Mouse (Mus musculus) heart, postnatal 25 days (tissue): ENCODE data around the gene Gnpat. TPM values are rescaled to one million over a fixed set of nuclear protein-coding genes. Genes with fewer than 3 reads are reported as not detected.

Experiments
- DNase-seq: peaks from one replicate; pipeline ENCODE4 v3.0.0; 2022; ENCODE audit warnings: low spot score
- intact Hi-C: fragments of 180-260 bp; cut with DNase I; formaldehyde crosslinking; loops from one replicate; pipeline ENCODE4 v1.15.1; 2025
- total RNA-seq, 2 experiments: library from RNA; stranded (reverse); gene quantifications; 2 replicates each; pipeline ENCODE4 v1.2.3; 2021

The Gnpat gene
- total RNA-seq: 100 to 1,000 TPM; 168 to 181 TPM

DNA sequence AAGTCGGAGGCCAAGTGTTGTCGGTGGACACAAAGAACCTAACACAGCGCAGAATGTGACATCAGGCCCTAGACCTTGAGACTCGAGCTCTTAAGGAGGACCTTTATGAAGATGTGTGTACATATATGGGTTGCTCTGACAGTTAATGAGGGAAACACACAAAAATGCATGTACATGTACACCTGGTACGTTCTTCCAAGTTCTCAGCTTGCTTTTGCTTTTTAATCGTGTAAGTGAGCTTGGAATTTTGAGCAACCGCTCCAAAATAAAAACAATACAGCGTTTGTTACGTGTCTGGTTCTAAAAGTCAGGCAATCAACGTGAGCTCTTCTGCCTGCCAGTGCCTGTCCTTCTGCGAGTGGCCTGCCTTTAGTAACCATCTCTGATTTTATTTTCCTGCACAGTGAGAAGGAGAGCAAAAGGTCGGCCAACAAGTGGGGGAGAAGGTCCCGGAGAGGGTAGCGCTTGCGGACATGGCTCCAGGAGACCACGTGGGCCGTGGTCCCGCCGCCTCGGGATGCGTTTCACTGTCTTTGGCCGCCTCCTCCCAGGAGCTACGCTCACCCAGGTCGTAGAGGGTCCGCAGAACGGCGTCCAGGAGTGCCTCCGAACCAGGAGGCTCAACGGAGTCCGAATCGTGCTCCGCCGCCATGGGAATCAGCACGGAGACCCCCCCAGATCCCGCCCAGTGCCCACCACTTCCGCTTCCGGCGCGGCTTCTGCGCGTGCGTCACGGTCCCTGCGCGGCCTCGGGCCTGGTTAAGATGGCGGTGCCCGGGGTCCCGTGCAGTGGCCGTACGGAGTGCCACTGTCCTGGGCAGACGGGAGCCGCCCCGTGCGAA is at the start of gene Gnpat, which contains the start of gene 2810004N23Rik:
Gnpat (plus strand) TSS at position 713 of the 842 bp plus-strand sequence.
2810004N23Rik (minus strand) TSS at position 800 of the 842 bp plus-strand sequence.
- DNase-seq: peak; percentile 89
- intact Hi-C loops: loop anchor here (2.0 kb wide), 1 partner anchor 30 kb away; no protein-coding TSS in a partner anchor

DNA sequence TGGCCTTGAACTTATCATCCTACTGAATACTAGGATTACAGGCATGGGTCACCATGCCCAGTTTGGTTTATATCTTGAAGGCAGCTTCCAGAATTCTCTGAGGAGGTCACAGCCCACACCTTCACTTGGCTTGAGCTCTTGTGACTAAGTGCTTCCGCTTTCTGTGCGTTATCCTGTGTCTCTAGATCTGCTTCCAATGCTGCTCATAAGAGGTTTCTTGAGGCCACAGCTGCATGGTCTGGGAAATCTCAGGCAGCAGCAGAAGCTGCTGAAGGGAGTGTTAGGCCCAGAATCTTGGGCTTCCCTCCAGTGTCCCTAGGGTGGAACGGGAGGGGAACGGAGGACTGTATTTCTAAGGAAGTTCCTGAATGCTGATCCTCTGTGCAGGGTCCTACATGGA is 49.5 kb upstream of the Gnpat start:
- intact Hi-C loops: no loop called here
- DNase-seq: no peak

- intact Hi-C loops: no loop called here
- DNase-seq: no peak
Observed at GRCm38 (mm10) chr8:124815870-124816269, 47.0 kb upstream of the Gnpat start.

GRCm38 (mm10) chr8:124816866-124817265 is 46.0 kb upstream of the Gnpat start:
- DNase-seq: no peak
- intact Hi-C loops: no loop called here

DNA sequence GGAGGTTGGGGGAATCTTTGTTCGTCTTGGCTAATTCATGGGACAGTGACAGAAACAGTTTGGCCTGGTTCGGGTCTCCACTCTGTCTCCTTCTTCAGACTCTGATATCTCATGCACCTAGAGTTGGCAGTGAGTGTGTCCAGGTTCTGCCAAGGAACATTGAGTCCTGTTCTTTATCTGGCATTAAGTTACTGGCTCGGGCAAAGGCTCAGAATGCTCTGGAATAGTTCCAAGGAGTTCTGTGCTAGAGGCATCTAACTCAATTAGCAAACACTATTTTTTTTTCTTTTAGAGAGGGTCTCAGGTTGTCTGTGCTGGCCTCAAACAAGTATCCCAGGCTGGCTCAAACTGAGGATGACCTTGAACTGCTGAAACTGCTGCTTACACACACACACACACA is 45.5 kb upstream of the Gnpat start:
- intact Hi-C loops: no loop called here
- DNase-seq: no peak

GRCm38 (mm10) chr8:124819612-124820115 is 43.2 kb upstream of the Gnpat start:
- intact Hi-C loops: no loop called here
- DNase-seq: no peak

DNA sequence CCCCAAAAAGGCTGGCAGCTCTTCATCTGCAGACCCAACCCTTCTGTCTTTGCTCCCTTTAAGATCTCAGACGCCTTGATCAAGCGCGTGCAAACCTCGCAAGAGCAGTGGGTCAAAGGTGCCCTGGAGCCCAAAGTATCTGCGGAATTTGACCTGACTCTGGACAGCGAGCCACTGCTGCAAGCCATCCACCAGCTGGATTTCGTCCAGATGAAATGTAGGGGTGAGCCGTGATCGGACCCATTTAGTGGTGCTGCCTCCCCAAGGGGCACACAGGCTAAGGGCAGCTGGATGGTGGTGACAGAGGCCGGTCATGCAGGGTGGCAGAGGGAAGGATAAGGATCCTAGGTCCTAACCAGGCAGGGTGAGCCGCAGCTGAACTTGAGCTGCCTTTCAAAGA is 42.7 kb upstream of the Gnpat start:
- intact Hi-C loops: no loop called here
- DNase-seq: no peak

DNA sequence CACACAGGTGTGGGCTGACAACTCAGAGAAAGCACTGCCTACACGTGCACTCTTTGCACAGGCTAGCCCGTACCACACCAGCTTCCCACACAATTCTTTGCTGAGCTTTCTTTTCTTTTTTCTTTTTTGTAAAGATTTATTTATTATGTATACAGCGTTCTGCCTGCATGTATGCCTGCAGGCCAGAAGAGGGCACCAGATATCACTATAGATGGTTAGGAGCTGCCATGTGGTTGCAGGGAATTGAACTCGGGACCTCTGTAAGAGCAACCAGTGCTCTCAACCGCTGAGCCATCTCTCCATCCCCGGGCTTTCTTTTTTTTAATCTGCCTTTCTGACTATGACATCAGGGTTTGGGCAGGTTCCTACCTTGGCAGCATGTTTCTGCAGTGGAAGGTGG is 39.3 kb upstream of the Gnpat start:
- intact Hi-C loops: no loop called here
- DNase-seq: no peak

DNA sequence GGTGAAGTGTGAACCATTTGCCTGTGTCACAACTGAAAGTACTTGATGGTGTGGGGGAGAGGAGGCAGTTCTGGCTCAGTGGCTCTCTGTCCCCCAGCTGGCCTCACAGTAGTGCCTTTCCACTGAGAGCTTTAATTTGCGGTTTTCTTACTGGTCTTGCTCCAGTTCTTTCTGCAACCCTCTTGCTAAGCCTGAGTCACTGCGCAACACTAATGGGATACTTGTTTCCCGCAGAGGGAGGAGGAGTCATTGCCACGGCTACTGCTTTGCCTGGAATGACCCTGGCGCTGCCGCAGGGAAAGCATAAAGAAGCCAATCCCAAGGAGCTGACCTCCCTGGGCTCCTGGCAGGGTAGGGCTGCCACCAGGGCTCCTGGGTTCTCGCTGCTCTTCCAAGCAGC is 36.2 kb upstream of the Gnpat start:
- intact Hi-C loops: loop anchor here (5.0 kb wide), 2 partner anchors 89 to 209 kb away; no protein-coding TSS in a partner anchor
- no peak for DNase-seq

GRCm38 (mm10) chr8:124827387-124827786 is 35.4 kb upstream of the Gnpat start:
- intact Hi-C loops: loop anchor here (5.0 kb wide), 2 partner anchors 90 to 210 kb away; no protein-coding TSS in a partner anchor
- DNase-seq: no peak

DNA sequence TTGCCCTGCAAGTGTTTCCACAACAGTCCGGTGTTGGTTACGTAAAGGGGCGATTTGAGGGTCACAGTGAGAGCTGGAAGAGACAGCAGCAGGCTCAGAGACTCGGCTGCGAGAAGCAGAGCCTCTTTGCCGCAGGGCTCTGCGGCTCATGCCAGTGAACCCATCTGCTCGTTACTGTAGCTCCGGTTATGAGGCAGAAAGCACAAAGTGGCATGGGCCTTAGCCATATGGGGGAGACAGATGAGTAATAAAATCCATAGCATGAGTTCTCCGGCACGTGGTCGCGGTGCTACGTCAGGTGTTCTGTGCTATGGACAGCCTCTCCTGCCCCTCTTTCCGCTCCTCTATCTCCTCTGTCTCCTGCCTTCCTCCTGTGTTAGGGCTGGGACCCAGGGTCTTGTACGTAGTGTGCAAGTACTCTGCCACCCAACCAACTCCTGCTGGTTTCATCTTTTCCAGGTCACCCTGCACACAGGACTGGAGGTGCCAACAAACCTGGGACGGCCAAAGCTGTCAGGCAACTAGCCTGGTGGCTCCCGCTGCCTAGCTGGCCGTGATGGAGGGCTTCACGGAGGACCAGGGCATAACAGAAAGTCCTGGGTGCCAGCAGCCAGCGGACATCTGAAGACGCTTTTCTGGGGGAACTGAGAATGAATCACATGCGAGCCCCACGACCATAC is 34.1 kb upstream of the Gnpat start:
- no peak for DNase-seq
- intact Hi-C loops: loop anchor here (5.0 kb wide), 2 partner anchors 91 to 211 kb away; no protein-coding TSS in a partner anchor

GRCm38 (mm10) chr8:124830050-124830449 is 32.8 kb upstream of the Gnpat start:
- DNase-seq: no peak
- intact Hi-C loops: no loop called here

- no peak for DNase-seq
- intact Hi-C loops: no loop called here
Observed at GRCm38 (mm10) chr8:124831531-124831930, 31.3 kb upstream of the Gnpat start.

DNA sequence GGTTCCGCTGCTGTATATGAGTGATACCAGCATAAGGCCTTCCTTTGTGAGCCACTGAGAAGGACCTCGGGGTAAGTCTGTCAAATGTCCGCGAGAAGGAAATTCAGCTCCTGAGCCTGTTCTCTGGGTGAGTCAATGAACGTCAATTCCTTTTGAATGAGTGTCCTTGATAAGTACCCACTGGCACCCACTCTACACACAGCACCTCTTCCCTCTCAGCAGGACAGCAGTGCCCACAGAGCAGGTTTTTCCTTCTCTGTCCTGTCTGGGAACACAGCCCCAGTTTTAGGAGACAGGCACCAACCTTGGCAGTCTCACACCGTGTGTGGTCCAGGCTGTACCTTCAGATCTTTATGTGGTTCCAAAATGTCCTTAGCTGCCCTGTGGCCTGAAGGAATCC is 30.9 kb upstream of the Gnpat start:
- intact Hi-C loops: loop anchor here (2.0 kb wide), 1 partner anchor 31 kb away; the partner anchor contains the start of genes 2810004N23Rik and Gnpat
- no peak for DNase-seq

- no peak for DNase-seq
- intact Hi-C loops: loop anchor here (2.0 kb wide), 1 partner anchor 29 kb away; the partner anchor contains the start of genes 2810004N23Rik and Gnpat
Observed at GRCm38 (mm10) chr8:124833430-124834205, 29.2 kb upstream of the Gnpat start.

- intact Hi-C loops: no loop called here
- no peak for DNase-seq
Observed at GRCm38 (mm10) chr8:124835848-124836247, 27.0 kb upstream of the Gnpat start.

DNA sequence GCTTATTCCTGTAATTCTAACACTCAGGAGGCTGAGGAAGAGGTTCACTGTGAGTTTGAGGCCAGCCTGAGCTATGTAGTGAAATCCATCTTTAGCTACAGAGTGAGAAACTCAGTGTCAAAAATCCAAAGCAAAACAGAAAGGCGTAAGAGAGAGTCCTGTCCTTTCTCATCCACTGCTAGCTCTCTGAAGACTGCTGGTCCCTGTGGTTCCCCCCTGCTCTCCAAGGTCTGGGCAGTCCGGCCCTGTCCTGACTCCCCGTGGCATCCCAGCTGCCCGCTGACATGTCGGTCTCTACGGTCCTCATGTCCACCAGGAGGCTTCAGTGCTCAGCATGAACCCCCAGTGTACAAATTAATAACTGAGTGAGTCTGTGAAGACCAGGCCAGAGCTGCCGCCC is 26.6 kb upstream of the Gnpat start:
- DNase-seq: no peak
- intact Hi-C loops: no loop called here

- no peak for DNase-seq
Observed at GRCm38 (mm10) chr8:124836907-124837306, 25.9 kb upstream of the Gnpat start.

DNA sequence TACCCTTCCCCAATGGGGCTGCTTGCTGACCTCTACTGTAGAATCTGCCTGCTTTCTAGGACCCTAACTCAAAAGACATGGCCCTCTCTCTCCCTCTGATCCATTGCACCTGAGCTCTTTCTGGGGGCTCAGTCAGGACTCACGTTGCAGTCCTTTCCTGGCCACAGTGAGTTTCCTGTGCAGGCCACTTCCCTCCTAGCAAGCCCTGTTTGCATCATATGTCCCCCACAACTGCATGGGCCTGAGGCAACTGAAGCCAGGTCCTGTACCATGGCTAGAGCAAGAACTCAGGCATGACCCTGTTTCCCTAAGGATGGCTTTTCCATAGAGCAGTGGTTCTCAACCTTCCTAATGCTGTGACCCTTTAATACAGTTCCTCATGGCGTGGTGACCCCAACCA is 24.9 kb upstream of the Gnpat start:
- DNase-seq: no peak
- intact Hi-C loops: no loop called here

More at GRCm38 (mm10) chr8:124836907-124837306, 25.9 kb upstream of the Gnpat start:
- intact Hi-C loops: no loop called here

GRCm38 (mm10) chr8:124839371-124839770 is 23.5 kb upstream of the Gnpat start:
- DNase-seq: no peak
- intact Hi-C loops: no loop called here
